Mouse (Mus musculus) kidney, embryonic 16.5 days (tissue): ENCODE measurements around the gene Dusp28. TPM values are rescaled to one million over a fixed set of nuclear protein-coding genes. Genes with fewer than 3 reads are reported as not detected.

Experiments
- ATAC-seq: fragments of 200-750 bp; cut with Nextera tagmentation; 2 replicates; pipeline ENCODE4 v1.8.0; 2017; ENCODE audit warnings: moderate TSS enrichment; ENCODE audit not compliant: low FRiP score, low TSS enrichment
- H3K27ac ChIP-seq: fragments of 300-500 bp; sonication (generic); 2 replicates; pipeline ENCODE4 v1.5.1; 2014; ENCODE audit warnings: low read length
- H3K27me3 ChIP-seq: fragments of 300-500 bp; sonication (generic); 2 replicates; pipeline ENCODE4 v1.6.1; 2014; ENCODE audit warnings: low read length, control low read depth, mixed read lengths; ENCODE audit not compliant: insufficient read depth
- H3K36me3 ChIP-seq: fragments of 300-500 bp; sonication (generic); 2 replicates; pipeline ENCODE4 v1.6.1; 2014; ENCODE audit warnings: low read length, control low read depth, mixed read lengths; ENCODE audit not compliant: insufficient read depth
- H3K4me1 ChIP-seq: fragments of 300-500 bp; sonication (generic); 2 replicates; pipeline ENCODE4 v1.6.1; 2014; ENCODE audit warnings: low read length, control low read depth, mixed read lengths; ENCODE audit not compliant: insufficient read depth
- H3K4me2 ChIP-seq: fragments of 300-500 bp; sonication (generic); replicated peaks from 2 replicates; pipeline ENCODE4 v1.6.1; 2014; ENCODE audit warnings: low read depth, low read length
- H3K4me3 ChIP-seq: fragments of 300-500 bp; sonication (generic); 2 replicates; pipeline ENCODE4 v1.5.1; 2014; ENCODE audit warnings: mild to moderate bottlenecking, low read length
- H3K9ac ChIP-seq: fragments of 300-500 bp; sonication (generic); replicated peaks from 2 replicates; pipeline ENCODE4 v1.6.1; 2014; ENCODE audit warnings: low read length
- H3K9me3 ChIP-seq: fragments of 300-500 bp; sonication (generic); 2 replicates; pipeline ENCODE4 v1.6.1; 2016; ENCODE audit warnings: low read length, control low read depth
- WGBS: fragments of 180-500 bp; shearing (Covaris S2); extraction: QIAGEN DNeasy Blood & Tissue Kit; methylation state at CpG from one replicate; pipeline ENCODE4 v1.1.7; 2014; 5-methylcytosine and 5-hydroxymethylcytosine counted together
- polyA plus RNA-seq: library from polyadenylated mRNA; unstranded; fragments of >200 nt; fragmentation: Nextera tagmentation; extraction: Ambion mirVana; gene quantifications from 2 replicates; pipeline ENCODE4 v1.2.1, GENCODE M21; 2015

The Dusp28 gene
- polyA plus RNA-seq, 1 experiment from 2014 or later: 12.3 TPM

- H3K4me1 ChIP-seq: peaks cover 28% of the 10 kb centered on the region
- no peaks in the 10 kb centered on the region for H3K9me3 ChIP-seq
- 90% methylated on average over 2 of the region's 2 CpGs for WGBS
- no peak for ATAC-seq
- H3K4me2 ChIP-seq: no peak overlapping the region
- no peaks in the 10 kb centered on the region for H3K27me3 ChIP-seq
- no peak overlapping the region for H3K27ac ChIP-seq
- H3K9ac ChIP-seq: no peak overlapping the region
- no peaks in the 10 kb centered on the region for H3K36me3 ChIP-seq
- H3K4me3 ChIP-seq: no peak overlapping the region
Measured at GRCm38 (mm10) chr1:92905703-92906310, 974 bp upstream of the Dusp28 start.

GRCm38 (mm10) chr1:92907632-92908360 lies 1.0 kb downstream of the Dusp28 start:
- H3K9me3 ChIP-seq: no peaks in the 10 kb centered on the region

GRCm38 (mm10) chr1:92908664-92909063 lies 1.9 kb downstream of the Dusp28 start:
- H3K9me3 ChIP-seq: no peaks in the 10 kb centered on the region
- no peaks in the 10 kb centered on the region for H3K36me3 ChIP-seq
- H3K9ac ChIP-seq: no peak overlapping the region
- no peak for ATAC-seq
- H3K4me3 ChIP-seq: no peak overlapping the region
- no peak overlapping the region for H3K27ac ChIP-seq
- 92% methylated on average over 3 of the region's 3 CpGs for WGBS
- peaks cover 34% of the 10 kb centered on the region for H3K4me1 ChIP-seq
- no peaks in the 10 kb centered on the region for H3K27me3 ChIP-seq
- H3K4me2 ChIP-seq: no peak overlapping the region

More at GRCm38 (mm10) chr1:92907632-92908360, 1.0 kb downstream of the Dusp28 start:
- H3K9ac ChIP-seq: peak overlapping the region; percentile 71
- ATAC-seq: no peak
- peak overlapping the region; percentile 94; the same call in 1 of the 2 replicates for H3K27ac ChIP-seq
- H3K36me3 ChIP-seq: no peaks in the 10 kb centered on the region
- H3K4me3 ChIP-seq: peak overlapping the region; percentile 74
- peaks cover 38% of the 10 kb centered on the region for H3K4me1 ChIP-seq
- H3K27me3 ChIP-seq: no peaks in the 10 kb centered on the region
- H3K4me2 ChIP-seq: peak overlapping the region; percentile 80
- WGBS: 48% methylated on average over 20 of the region's 20 CpGs

- Histone ChIP-seq H3K9me3 (no peaks in the 10 kb centered on the region), H3K4me2 (no peak overlapping the region), H3K4me1 (peaks cover 34% of the 10 kb centered on the region), H3K36me3 (no peaks in the 10 kb centered on the region), H3K27ac (no peak overlapping the region), H3K27me3 (no peaks in the 10 kb centered on the region), H3K9ac (no peak overlapping the region), H3K4me3 (no peak overlapping the region)
- WGBS: 68% methylated on average over 4 of the region's 4 CpGs
- ATAC-seq: no peak
Measured at GRCm38 (mm10) chr1:92909068-92909467, 2.3 kb downstream of the Dusp28 start.

- peak within 1 kb of the TSS; percentile 76 for H3K4me2 ChIP-seq
- peak within 1 kb of the TSS; percentile 86 for H3K27ac ChIP-seq
- H3K36me3 ChIP-seq: 0 out of 2 replicates have a peak, but pooled peaks cover 3% of the 10 kb centered on the region
- no peaks in the 10 kb centered on the region for H3K9me3 ChIP-seq
- H3K4me3 ChIP-seq: peak within 1 kb of the TSS; percentile 79
- peaks cover 34% of the 10 kb centered on the region for H3K4me1 ChIP-seq
- WGBS: under 1% methylated on average over 37 of the region's 57 CpGs
- ATAC-seq: peak; percentile 75
- no peaks in the 10 kb centered on the region for H3K27me3 ChIP-seq
- peak within 1 kb of the TSS; percentile 94 for H3K9ac ChIP-seq
Measured at GRCm38 (mm10) chr1:92910239-92910885, 3.6 kb downstream of the Dusp28 start, which contains the start of gene Rnpepl1. Gene Rnpepl1 (plus strand): TSS chr1:92910783.

GRCm38 (mm10) chr1:92910925-92911720 lies 4.3 kb downstream of the Dusp28 start:
- peak; percentile 21 for ATAC-seq
- H3K4me2 ChIP-seq: peak overlapping the region; percentile 76
- peak overlapping the region; percentile 86 for H3K27ac ChIP-seq
- peaks cover 33% of the 10 kb centered on the region for H3K4me1 ChIP-seq
- H3K36me3 ChIP-seq: peaks cover 5% of the 10 kb centered on the region
- H3K4me3 ChIP-seq: peak overlapping the region; percentile 79
- H3K9me3 ChIP-seq: no peaks in the 10 kb centered on the region
- no peaks in the 10 kb centered on the region for H3K27me3 ChIP-seq
- peak overlapping the region; percentile 94 for H3K9ac ChIP-seq
- under 1% methylated on average over 66 of the region's 85 CpGs for WGBS

GRCm38 (mm10) chr1:92911721-92912138 lies 4.9 kb downstream of the Dusp28 start:
- H3K27ac ChIP-seq: peak overlapping the region; percentile 86
- peaks cover 11% of the 10 kb centered on the region for H3K36me3 ChIP-seq
- 40% methylated on average over 8 of the region's 8 CpGs for WGBS
- peaks cover 29% of the 10 kb centered on the region for H3K4me1 ChIP-seq
- no peaks in the 10 kb centered on the region for H3K27me3 ChIP-seq
- H3K4me2 ChIP-seq: peak overlapping the region; percentile 76
- H3K4me3 ChIP-seq: peak overlapping the region; percentile 79
- peak overlapping the region; percentile 94 for H3K9ac ChIP-seq
- ATAC-seq: no peak
- H3K9me3 ChIP-seq: no peaks in the 10 kb centered on the region

GRCm38 (mm10) chr1:92912286-92912685 lies 5.5 kb downstream of the Dusp28 start:
- Histone ChIP-seq H3K4me2 (peak overlapping the region; percentile 76), H3K27ac (peak overlapping the region; percentile 17; the same call in 1 of the 2 replicates), H3K27me3 (no peaks in the 10 kb centered on the region), H3K36me3 (peaks cover 17% of the 10 kb centered on the region), H3K4me3 (peak overlapping the region; percentile 79), H3K9ac (peak overlapping the region; percentile 94), H3K4me1 (peaks cover 29% of the 10 kb centered on the region), H3K9me3 (no peaks in the 10 kb centered on the region)
- WGBS: 75% methylated on average over 1 of the region's 1 CpGs
- ATAC-seq: no peak

- no peak overlapping the region for H3K27ac ChIP-seq
- no peak overlapping the region for H3K4me2 ChIP-seq
- H3K9ac ChIP-seq: no peak overlapping the region
- peaks cover 37% of the 10 kb centered on the region for H3K36me3 ChIP-seq
- no peak overlapping the region for H3K4me3 ChIP-seq
- no peaks in the 10 kb centered on the region for H3K27me3 ChIP-seq
- H3K9me3 ChIP-seq: no peaks in the 10 kb centered on the region
- H3K4me1 ChIP-seq: peaks cover 23% of the 10 kb centered on the region
- 70% methylated on average over 4 of the region's 4 CpGs for WGBS
- ATAC-seq: no peak
Measured at GRCm38 (mm10) chr1:92914239-92914638, 7.5 kb downstream of the Dusp28 start.
